Mouse (Mus musculus) adrenal gland, postnatal 10 days (tissue): Measurements from ENCODE around the gene Serpinb6b. TPM values are rescaled to one million over a fixed set of nuclear protein-coding genes. Genes with fewer than 3 reads are reported as not detected.

Experiments
- total RNA-seq, 2 experiments: library from RNA; stranded (reverse); gene quantifications; 2 replicates each; pipeline ENCODE4 v1.2.3; 2021

Serpinb6b gene
- total RNA-seq, 2 experiments from 2014 or later: 20.1 to 32.0 TPM

Other genes starting within 250 kb of the Serpinb6b start
- 10 to 100 TPM in 1 of 2 experiments, 1 to 10 TPM in 1; 4.5 to 17.1 TPM for gene Mylk4, start 181.3 kb upstream of the Serpinb6b start, total RNA-seq
- 10 to 100 TPM; 36.3 to 39.9 TPM for gene Wrnip1, start 163.2 kb upstream of the Serpinb6b start, total RNA-seq
- not detected for gene D930007J09Rik, start 162.4 kb upstream of the Serpinb6b start, total RNA-seq
- 10 to 100 TPM; 43.8 to 67.3 TPM for gene Serpinb1a, start 114.0 kb upstream of the Serpinb6b start, total RNA-seq
- under 1 TPM in 1 of 2 experiments, not detected in 1; 0.42 TPM for gene Serpinb1c, start 67.0 kb upstream of the Serpinb6b start, total RNA-seq
- gene Serpinb9, start 38.0 kb downstream of the Serpinb6b start, total RNA-seq: 10 to 100 TPM; 12.9 to 16.3 TPM
- not detected for gene Serpinb9b, start 62.2 kb downstream of the Serpinb6b start, total RNA-seq
- under 1 TPM; 0.24 to 0.27 TPM for gene Serpinb1b, start 113.4 kb downstream of the Serpinb6b start, total RNA-seq
- gene Serpinb9c, start 194.5 kb downstream of the Serpinb6b start, total RNA-seq: not detected
- gene Serpinb9d, start 227.8 kb downstream of the Serpinb6b start, total RNA-seq: not detected